Mouse (Mus musculus) megakaryocyte, embryonic 14.5 days (primary cell): ENCODE measurements at regions not wholly inside any gene's neighbourhood (a gene's known extent, or its start where the extent isn't known, plus 50 kb on each side); places are given as distances from the start of the nearest gene placed in this dataset.

Experiments used
- FLI1 ChIP-seq: IDR thresholded peaks from 2 replicates; pipeline ENCODE4 v1.6.1; 2012; ENCODE audit warnings: low read length, inconsistent platforms, mixed read lengths
- GATA1 ChIP-seq: IDR thresholded peaks from 3 replicates; pipeline ENCODE4 v1.6.1; 2012; ENCODE audit warnings: mixed read lengths, low read length, inconsistent platforms, borderline replicate concordance

GRCm38 (mm10) chr15:93099840-93100239, 175.1 kb downstream of the Gxylt1 start:
- TF ChIP-seq GATA1 (no peak), FLI1 (no peak)
